Mouse (Mus musculus) fat pad, adult 2 months (tissue): Measurements from ENCODE around the gene Nap1l1.
"Not testable (repeated sequence)": the region's sequence is repeated elsewhere in the genome, so short reads cannot be mapped to it uniquely, and the experiment has no call there.

Source experiments
- DNase-seq: peaks from one replicate; pipeline ENCODE4 v3.0.0-alpha.2; 2011; ENCODE audit warnings: low read depth, low spot score; ENCODE audit errors: extremely low read depth

The Nap1l1 gene

GRCm38 (mm10) chr10:111476989-111477510 lies 4.0 kb downstream of the Nap1l1 start:
- no peak for DNase-seq

- DNase-seq: no peak
Observed at GRCm38 (mm10) chr10:111479599-111479998, 6.6 kb downstream of the Nap1l1 start.

GRCm38 (mm10) chr10:111482654-111483053 lies 9.6 kb downstream of the Nap1l1 start:
- no peak for DNase-seq

- DNase-seq: no peak
Observed at GRCm38 (mm10) chr10:111484079-111484478, 11.1 kb downstream of the Nap1l1 start.

- no peak for DNase-seq
Observed at GRCm38 (mm10) chr10:111488793-111489192, 15.8 kb downstream of the Nap1l1 start.

GRCm38 (mm10) chr10:111490079-111490478 lies 17.1 kb downstream of the Nap1l1 start:
- not testable (repeated sequence) for DNase-seq

- DNase-seq: no peak
Observed at GRCm38 (mm10) chr10:111495888-111496287, 22.9 kb downstream of the Nap1l1 start.

- DNase-seq: no peak
Observed at GRCm38 (mm10) chr10:111499892-111500291, 26.9 kb downstream of the Nap1l1 start.

- no peak for DNase-seq
Observed at GRCm38 (mm10) chr10:111503071-111503470, 30.0 kb downstream of the Nap1l1 start.

GRCm38 (mm10) chr10:111503716-111504115 lies 30.7 kb downstream of the Nap1l1 start:
- DNase-seq: no peak

GRCm38 (mm10) chr10:111504606-111505005 lies 31.6 kb downstream of the Nap1l1 start:
- no peak for DNase-seq

- DNase-seq: no peak
Observed at GRCm38 (mm10) chr10:111505406-111505805, 32.4 kb downstream of the Nap1l1 start.

GRCm38 (mm10) chr10:111506101-111506925 lies 33.3 kb downstream of the Nap1l1 start, which contains the start of gene Phlda1:
Gene Phlda1 (plus strand): TSS chr10:111506286.
- no peak for DNase-seq

- DNase-seq: no peak
Observed at GRCm38 (mm10) chr10:111506926-111507459, 34.0 kb downstream of the Nap1l1 start.

- no peak for DNase-seq
Observed at GRCm38 (mm10) chr10:111507460-111508211, 34.6 kb downstream of the Nap1l1 start.

- DNase-seq: no peak
Observed at GRCm38 (mm10) chr10:111508324-111509080, 35.5 kb downstream of the Nap1l1 start.

GRCm38 (mm10) chr10:111509103-111509784 lies 36.2 kb downstream of the Nap1l1 start:
- DNase-seq: no peak

- no peak for DNase-seq
Observed at GRCm38 (mm10) chr10:111509981-111510380, 37.0 kb downstream of the Nap1l1 start.

- no peak for DNase-seq
Observed at GRCm38 (mm10) chr10:111510798-111511197, 37.8 kb downstream of the Nap1l1 start.

GRCm38 (mm10) chr10:111512036-111512568 lies 39.1 kb downstream of the Nap1l1 start:
- DNase-seq: no peak
